Mouse (Mus musculus): Measurements from ENCODE around the gene Jup. TPM values are rescaled to one million over a fixed set of nuclear protein-coding genes. Genes with fewer than 3 reads are reported as not detected.

The Jup gene
- total RNA-seq, 2 experiments from 2014 or later = 5.5 to 10.1 TPM

DNA sequence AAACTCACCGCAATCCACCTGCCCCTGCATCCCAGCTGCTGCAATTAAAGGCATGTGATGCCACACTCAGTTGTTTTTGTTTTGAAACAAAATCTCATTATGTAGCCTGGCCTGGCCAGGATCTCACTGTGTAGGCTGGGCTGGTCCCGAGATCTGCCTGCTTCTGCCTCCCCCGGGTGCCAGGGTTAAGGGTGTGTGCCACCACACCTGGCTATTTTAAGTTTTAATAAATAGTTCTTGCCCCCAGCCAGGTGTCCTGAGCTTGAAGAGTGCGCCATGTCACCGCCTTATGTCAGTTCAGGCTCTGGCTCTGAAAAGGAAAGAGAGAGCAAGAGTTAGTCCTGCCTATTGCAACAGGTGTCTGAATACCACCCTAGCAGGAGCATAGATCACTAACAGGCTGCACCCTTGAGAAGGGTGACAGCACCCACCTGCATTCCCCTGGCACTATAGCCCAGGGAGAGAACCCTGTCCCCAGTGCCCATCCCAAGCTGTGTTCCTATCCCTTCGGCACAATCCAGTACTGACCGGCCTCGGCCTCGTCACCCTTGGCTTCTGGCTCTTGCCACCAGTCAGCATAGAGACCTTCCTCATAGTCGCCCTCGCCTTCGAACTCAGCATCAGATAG, 11.4 kb upstream of the Jup start:
- ATAC-seq (replicated peaks; ENCODE audit: low FRiP score, poor library complexity, severe bottlenecking) = no peak

GRCm38 (mm10) chr11:100408076-100408834, 10.7 kb upstream of the Jup start:
- ATAC-seq (replicated peaks; ENCODE audit: low FRiP score, poor library complexity, severe bottlenecking) = no peak

DNA sequence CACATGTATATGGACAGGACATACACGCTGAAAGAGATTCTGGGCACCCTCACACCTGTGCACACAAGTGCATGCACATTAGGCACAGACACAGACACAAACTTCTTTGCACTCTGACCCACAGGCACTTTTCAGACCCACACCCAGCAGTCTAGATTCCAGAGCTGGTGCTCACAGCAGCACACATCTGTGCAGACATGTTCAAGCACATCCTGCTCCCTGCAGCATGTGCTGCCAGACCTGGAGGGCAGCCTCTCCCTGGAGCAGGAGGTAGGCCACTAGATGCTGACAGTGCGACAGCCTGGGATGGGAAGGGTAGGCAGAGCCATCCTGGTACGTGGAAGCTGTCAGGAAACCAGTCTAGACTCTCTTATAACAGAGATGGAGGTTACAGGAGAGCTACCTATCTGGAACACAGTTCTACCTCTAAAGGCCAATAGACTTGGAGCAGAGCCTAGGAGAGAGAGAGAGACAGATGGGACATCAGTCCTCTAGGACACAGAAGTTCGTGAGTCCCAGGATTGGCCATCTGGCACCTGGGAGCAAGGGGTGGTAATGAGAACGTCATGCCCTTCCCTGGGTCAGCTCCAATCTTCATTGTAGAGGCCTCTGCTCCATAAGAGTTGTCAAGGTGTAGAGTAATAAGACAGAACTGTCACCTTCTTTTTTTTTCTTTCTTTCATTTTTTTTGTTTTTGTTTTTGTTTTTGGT, 9.6 kb upstream of the Jup start:
- ATAC-seq (replicated peaks; ENCODE audit: low FRiP score, poor library complexity, severe bottlenecking) = no peak

GRCm38 (mm10) chr11:100406273-100406672, 8.7 kb upstream of the Jup start:
- ATAC-seq (replicated peaks; ENCODE audit: low FRiP score, poor library complexity, severe bottlenecking) = no peak

DNA sequence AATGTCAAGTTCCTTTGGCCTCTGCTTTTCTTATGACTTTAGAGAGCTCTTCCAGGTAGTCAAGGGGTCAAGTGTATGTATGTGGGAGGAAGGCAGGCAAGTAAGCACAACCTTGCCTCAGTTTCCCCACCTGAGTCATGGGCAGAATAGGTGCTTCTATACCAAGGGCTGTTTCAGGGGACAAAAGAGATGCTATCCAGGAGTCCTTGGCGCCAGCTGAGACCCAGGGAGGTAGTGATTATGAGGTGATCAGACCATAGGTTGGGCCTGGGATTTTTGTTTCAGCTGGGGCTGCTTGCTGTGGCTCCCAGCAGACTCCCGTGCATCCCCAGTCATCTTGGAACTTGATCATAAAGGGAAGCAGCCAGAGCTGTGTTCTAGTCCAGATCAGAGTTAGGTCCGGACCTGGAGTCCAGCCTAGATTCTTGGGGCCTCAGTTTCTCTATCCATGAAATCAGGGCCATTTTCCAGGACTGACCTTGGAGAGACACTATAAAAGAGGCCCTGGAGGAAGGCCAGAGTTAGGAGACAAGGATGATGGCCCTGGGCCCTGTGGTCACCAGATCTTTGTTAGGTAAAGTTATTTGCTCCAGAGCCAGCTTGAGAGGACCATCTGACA, 7.0 kb upstream of the Jup start:
- no peak for ATAC-seq (replicated peaks; ENCODE audit: low FRiP score, poor library complexity, severe bottlenecking)

DNA sequence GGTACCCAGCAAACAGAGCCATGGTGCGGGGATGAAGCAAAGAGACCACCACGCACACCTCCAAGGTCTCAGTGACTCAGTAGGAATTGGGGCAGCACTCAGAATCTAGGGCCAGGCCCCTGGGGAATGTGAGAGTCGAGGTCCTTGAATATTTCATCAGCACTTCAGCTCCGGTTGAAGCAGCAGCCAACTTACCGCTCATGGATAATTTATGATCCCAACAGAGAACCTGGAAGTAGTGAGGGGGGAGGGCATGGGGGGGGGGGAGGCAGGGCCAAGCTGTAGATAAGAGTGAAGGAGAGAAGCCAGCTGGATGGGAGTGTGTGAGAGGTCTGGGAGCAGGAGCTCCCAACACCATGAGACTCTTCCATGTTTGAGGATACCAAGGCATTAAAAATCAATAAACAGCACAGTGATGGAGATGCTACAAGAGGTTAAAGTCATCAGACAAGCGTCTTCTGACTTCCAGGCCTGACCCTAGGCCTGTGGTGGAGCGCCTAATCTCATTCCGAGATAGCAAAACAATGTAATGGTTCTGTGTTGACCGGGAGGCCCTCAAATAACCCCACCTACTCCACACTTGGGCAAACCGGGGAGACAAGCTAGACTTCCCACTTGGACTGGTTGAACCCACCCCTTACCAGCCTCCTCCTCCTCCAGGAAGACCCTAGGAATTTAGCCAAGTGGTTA, 6.0 kb upstream of the Jup start:
- ATAC-seq (replicated peaks; ENCODE audit: low FRiP score, poor library complexity, severe bottlenecking) = no peak

- no peak for ATAC-seq (replicated peaks; ENCODE audit: low FRiP score, poor library complexity, severe bottlenecking)
Observed at GRCm38 (mm10) chr11:100402682-100403081, 5.1 kb upstream of the Jup start.

DNA sequence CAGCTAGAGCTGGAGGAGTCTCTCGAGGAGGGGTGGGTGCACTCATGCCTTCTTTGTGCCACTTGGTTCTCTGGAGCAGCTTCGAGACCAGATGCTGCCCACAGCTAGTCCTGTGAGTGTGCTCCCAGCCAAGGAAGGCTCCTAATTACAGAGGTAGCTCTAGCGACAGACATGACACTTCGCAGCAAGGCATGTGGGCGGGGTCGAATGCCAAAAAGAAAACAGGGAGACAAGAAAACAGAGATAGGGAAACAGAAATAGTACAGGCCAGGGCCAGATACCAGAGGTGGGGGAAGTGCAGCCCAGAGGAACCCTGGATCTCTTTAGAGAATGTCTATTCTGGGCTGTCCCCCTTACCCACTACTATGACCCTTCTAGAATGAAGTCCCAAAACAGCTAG, 4.7 kb upstream of the Jup start:
- no peak for ATAC-seq (replicated peaks; ENCODE audit: low FRiP score, poor library complexity, severe bottlenecking)

- ATAC-seq (replicated peaks; ENCODE audit: low FRiP score, poor library complexity, severe bottlenecking) = no peak
Observed at GRCm38 (mm10) chr11:100400842-100401241, 3.3 kb upstream of the Jup start.

DNA sequence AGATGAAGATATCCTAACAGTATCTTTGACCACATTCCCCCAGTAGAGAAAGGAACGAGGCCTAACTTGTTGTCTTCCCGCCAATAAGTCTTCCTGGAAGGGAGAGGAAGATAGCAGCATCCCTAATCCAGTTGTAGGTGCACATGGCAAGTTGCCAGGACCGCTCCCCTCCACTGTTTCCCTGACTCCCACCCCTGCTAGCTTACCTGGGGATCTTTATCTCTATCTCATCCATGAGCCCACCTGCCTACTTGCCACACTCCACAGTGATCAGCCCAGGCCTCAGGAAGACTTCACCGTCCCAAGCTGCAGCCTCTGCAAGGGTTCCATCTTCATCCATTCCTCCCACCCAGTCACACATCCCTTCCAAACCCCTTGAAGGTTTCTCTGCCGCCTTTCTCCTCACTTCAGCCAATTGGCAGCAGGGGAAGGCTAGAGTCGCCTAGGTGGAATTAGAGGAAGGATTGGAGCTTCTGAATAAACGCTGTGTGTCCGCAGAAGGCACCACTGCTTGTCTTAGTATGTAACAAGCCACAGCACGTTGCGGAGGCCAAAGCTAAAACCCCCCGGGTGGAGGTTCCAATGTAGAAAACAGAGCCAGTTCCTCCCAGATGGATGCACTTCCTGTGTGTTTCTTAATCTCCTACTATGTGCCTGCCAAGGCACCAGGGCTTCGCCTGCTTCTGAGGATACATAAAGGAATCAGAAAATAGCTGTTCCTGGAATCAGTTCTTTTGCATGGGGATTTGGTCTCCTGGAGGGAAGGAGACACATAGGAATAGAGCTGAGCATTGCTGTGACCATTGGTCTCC, 2.4 kb upstream of the Jup start:
- ATAC-seq (replicated peaks; ENCODE audit: low FRiP score, poor library complexity, severe bottlenecking) = no peak

DNA sequence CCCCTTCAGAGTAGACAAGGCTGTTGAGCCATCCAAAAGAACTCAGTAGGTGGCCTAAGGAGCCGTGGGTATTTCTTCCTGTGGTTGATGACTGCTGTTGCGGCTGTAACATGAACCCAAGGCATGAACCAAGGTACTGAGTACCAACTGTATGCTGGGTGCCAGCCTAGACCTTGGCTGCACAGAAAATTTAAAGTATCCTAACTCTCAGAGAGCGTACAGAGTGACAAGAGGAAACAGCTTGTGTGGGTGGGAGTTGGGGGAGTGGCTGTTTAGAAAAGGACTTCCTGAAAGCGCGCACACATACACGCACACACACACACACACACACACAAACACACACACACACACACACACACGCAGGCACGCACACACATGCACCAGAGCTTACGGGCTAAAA, 1.8 kb upstream of the Jup start:
- no peak for ATAC-seq (replicated peaks; ENCODE audit: low FRiP score, poor library complexity, severe bottlenecking)

GRCm38 (mm10) chr11:100398517-100398916, 954 bp upstream of the Jup start:
- no peak for ATAC-seq (replicated peaks; ENCODE audit: low FRiP score, poor library complexity, severe bottlenecking)

DNA sequence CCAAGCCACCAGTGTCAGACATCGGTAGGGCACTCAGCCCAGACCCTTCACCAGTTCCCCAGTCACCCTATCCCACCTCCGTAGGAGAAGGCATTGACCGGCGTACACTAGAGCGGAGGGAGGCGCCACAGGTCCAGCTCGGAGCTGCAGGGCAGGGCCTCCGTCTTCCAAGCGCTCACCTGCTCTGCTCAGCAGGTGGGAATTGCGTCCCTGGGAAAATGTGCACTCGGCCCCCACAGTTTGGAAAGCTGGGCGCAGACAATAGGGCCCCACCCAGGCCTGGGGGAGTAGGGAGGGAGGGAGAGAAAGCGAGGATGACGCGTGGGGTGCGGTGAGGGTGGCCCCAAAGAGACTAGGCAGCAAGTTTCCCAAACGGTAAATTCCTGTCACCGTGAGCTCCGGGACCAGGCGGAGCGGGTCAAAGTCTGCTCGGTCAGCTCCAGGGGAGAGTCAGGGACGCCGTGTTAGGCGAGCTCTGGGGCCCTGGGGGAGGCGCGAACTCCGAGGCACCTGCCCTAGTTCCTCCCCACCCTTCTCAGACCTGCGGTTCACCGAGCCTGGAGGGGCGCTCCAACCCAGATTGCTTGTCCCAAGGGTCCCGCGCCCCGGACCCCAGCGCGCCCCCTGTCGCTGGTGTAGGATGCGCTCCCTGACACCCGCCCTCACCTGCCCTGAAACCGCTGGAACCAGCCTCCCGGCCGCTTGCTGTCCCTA, 520 bp downstream of the Jup start:
- ATAC-seq (replicated peaks; ENCODE audit: low FRiP score, poor library complexity, severe bottlenecking) = no peak

DNA sequence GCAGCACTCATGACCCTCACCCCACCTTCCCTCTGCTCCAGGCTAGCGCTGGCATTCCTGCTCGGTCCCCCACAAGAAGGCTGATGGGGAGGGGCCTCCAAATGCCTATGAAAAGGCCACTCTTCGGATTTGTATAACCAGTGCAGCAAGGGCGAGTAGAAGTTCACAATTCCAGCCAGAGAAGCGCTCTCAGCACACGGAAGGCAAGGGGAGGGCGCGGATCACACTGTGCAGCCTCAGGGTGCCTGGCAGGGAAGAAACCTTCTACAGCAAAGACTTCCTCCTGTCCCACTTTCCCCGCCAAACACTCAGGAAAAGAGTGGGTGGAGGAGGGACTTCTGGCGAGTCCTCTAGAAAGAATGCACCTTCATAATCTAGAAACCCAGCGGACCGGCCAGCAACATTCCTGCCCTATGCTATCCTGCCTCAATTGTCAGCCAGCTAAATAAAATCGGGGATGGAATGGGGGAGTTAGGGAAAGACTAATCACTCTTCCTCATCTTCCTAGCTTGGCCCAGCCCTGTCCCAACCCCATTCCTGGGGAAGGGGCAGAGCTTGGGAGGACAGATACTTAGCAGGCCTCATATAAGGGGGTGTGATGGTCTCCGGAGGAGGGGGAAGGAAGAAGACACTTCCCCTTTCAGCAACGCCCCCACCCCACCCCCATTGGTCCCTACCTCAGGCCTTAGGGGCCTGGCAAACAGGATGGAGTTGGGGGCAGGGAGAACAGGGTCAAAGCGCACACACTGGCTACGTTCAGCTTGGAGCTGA, 1.5 kb downstream of the Jup start:
- no peak for ATAC-seq (replicated peaks; ENCODE audit: low FRiP score, poor library complexity, severe bottlenecking)

DNA sequence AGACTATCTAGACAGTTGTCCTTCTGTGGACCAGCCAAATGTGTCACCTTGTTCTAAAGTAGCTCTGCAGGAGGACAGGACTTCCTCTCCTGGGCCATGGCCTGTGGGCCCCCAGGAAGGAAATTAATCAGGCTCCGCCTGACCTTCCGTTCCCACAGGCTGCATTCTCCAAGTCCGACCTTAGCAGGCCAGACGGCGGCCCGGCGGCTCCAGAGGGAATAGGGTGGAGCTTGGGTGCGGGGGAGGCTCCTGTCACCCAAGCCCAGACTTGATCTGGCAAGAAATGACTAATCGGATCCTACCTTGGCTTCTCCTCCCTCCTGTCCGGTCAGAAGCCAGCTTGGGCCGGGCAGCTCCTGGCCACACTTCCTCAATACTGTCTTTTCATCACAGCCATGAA, 2.4 kb downstream of the Jup start:
- no peak for ATAC-seq (replicated peaks; ENCODE audit: low FRiP score, poor library complexity, severe bottlenecking)

DNA sequence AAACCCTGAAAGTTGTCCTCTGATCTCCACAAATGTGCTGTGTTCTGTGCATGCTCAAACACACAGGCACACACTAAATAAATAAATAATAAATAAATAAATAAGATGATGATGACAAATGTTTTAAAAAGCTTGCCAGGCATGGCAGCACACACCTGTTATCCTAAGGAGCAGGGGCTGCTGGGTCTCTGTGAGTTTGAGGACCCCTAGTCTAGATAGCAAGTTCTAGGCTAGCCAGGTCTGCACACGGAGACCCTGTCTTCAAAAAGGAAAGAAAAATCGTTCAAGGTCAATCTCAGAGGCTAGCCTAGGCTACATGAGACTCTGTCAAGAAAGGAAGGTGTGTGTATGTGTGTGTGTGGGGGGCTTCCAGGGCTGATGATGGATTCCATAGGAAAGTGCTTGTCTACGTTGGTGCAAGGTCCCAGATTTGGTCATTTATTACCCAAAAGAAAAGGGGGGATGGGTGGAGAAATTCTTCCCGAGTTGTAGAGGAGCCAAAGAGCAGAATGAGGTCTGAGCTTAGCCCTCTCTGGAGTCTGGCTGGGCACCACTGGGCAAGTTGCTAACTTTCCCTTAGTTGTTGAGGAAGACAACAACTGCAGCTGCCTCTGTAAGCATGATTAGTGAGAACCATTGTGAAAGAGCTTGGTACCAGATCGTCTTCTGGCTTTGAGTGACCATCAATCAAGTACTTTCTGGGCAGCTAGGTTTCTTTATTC, 3.0 kb downstream of the Jup start:
- no peak for ATAC-seq (replicated peaks; ENCODE audit: low FRiP score, poor library complexity, severe bottlenecking)

DNA sequence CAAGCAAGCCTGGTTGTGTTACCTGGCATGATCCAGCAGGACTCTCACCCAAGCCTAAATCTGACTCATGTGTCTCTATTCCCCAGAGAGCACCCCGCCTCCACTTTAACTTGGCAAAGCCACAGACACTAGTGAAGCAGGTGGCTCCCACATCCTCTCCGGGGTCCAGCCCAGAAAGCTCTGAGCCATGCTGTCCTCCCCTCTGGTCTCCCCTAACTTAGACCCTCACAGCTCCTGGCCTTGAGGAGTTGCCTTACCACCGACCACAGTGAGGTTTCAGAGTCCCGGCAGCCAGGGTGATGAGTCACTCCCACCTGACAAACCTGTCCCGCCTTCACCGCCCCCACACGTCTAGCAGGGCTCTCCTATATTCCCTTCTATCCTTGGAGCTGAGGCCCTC, 3.8 kb downstream of the Jup start:
- no peak for ATAC-seq (replicated peaks; ENCODE audit: low FRiP score, poor library complexity, severe bottlenecking)
